27 mouse cellular contexts compared by ENCODE assay signal in genomic region chr11:88931692-88932530, GRCm38 (mm10). TPM values are rescaled to one million over a fixed set of nuclear protein-coding genes. Genes with fewer than 3 reads are reported as not detected.
"Had no signal": no experiment of that assay in that cellular context is flagged by ENCODE, and none has a peak within 500 bp of the region (broad histone marks: within the 10 kb centered on the region; RNA-seq: fewer than 3 reads in every experiment).

No protein-coding gene starts in this region.

- H3K27ac ChIP-seq: kidney, postnatal 0 days; layer of hippocampus, adult 2 months; limb, embryonic 10.5 days; limb, embryonic 13.5 days; liver, embryonic 12.5 days; liver, embryonic 15.5 days; lung, embryonic 15.5 days; midbrain, embryonic 10.5 days; midbrain, embryonic 15.5 days; neural tube, embryonic 12.5 days; neural tube, embryonic 15.5 days had no signal

- H3K9ac ChIP-seq: limb, embryonic 13.5 days; liver, embryonic 12.5 days; liver, embryonic 15.5 days; lung, embryonic 15.5 days; midbrain, embryonic 15.5 days; neural tube, embryonic 12.5 days; neural tube, embryonic 15.5 days had no signal

- H3K4me1 ChIP-seq: limb, embryonic 10.5 days; limb, embryonic 13.5 days; liver, embryonic 12.5 days; liver, embryonic 15.5 days; lung, embryonic 15.5 days; megakaryocyte, embryonic 14.5 days; midbrain, embryonic 10.5 days; midbrain, embryonic 15.5 days; neural tube, embryonic 12.5 days; neural tube, embryonic 15.5 days had no signal

- ATAC-seq: liver, embryonic 12.5 days; midbrain, embryonic 15.5 days had no signal

- H3K4me3 ChIP-seq: layer of hippocampus, adult 2 months; limb, embryonic 10.5 days; limb, embryonic 13.5 days; liver, embryonic 12.5 days; liver, embryonic 15.5 days; lung, embryonic 15.5 days; megakaryocyte, embryonic 14.5 days; midbrain, embryonic 10.5 days; midbrain, embryonic 15.5 days; neural tube, embryonic 12.5 days; neural tube, embryonic 15.5 days had no signal

- H3K4me2 ChIP-seq: limb, embryonic 13.5 days; liver, embryonic 12.5 days; liver, embryonic 15.5 days; lung, embryonic 15.5 days; midbrain, embryonic 15.5 days; neural tube, embryonic 12.5 days; neural tube, embryonic 15.5 days had no signal

- H3K27me3 ChIP-seq: limb, embryonic 13.5 days; liver, embryonic 12.5 days; liver, embryonic 15.5 days; lung, embryonic 15.5 days; midbrain, embryonic 15.5 days; neural tube, embryonic 12.5 days; neural tube, embryonic 15.5 days had no signal

- DNase-seq: kidney, adult 9 months; kidney, postnatal 25 days; layer of hippocampus, adult 9-11 months; liver; lung, adult 18-20 months; lung, postnatal 10 days; lung, postnatal 36 days; right cerebral cortex, postnatal 25 days; spleen, adult 18-20 months; thymus, adult 18-20 months; thymus, postnatal 4 days had no signal

- H3K9me3 ChIP-seq: limb, embryonic 10.5 days; limb, embryonic 13.5 days; liver, embryonic 12.5 days; liver, embryonic 15.5 days; lung, embryonic 15.5 days; megakaryocyte, embryonic 14.5 days; midbrain, embryonic 10.5 days; midbrain, embryonic 15.5 days; neural tube, embryonic 12.5 days; neural tube, embryonic 15.5 days had no signal

RNA-seq across cellular contexts. Expression of gene Elobl, which starts 34.8 kb away (rescaled TPM):
- total RNA-seq: layer of hippocampus, adult 2 months; layer of hippocampus, postnatal 25 days; left cerebral cortex, adult 18-20 months; left cerebral cortex, postnatal 25 days had no signal
- polyA plus RNA-seq: kidney, postnatal 0 days; limb, embryonic 10.5 days; limb, embryonic 13.5 days; liver, embryonic 12.5 days; liver, embryonic 15.5 days; lung, embryonic 15.5 days; midbrain, embryonic 10.5 days; midbrain, embryonic 15.5 days; neural tube, embryonic 12.5 days; neural tube, embryonic 15.5 days; stomach, embryonic 16.5 days had no signal
